Mouse (Mus musculus) cerebellum, adult 2 months (tissue): ENCODE results near the gene Pnpt1. TPM values are rescaled to one million over a fixed set of nuclear protein-coding genes. Genes with fewer than 3 reads are reported as not detected.

Experiments used
- DNase-seq, 2 experiments: peaks; one replicate each; pipeline ENCODE4 v3.0.0; 2021
- H3K27ac ChIP-seq: fragments of 200-500 bp; 2 replicates; pipeline ENCODE4 v1.5.1; 2012; ENCODE audit warnings: low read length, control low read depth, inconsistent platforms; ENCODE audit not compliant: insufficient read depth
- H3K27me3 ChIP-seq: fragments of 200-500 bp; 2 replicates; pipeline ENCODE4 v1.6.1; 2012; ENCODE audit warnings: inconsistent platforms, mild to moderate bottlenecking, low read length, moderate library complexity; ENCODE audit not compliant: control insufficient read depth, insufficient read depth
- H3K4me1 ChIP-seq: fragments of 200-500 bp; 2 replicates; pipeline ENCODE4 v1.6.1; 2011; ENCODE audit warnings: low read length; ENCODE audit not compliant: control insufficient read depth, insufficient read depth
- H3K4me3 ChIP-seq: fragments of 200-500 bp; replicated peaks from 2 replicates; pipeline ENCODE3; 2011; ENCODE audit warnings: mild to moderate bottlenecking, low read depth, low read length, control low read depth; ENCODE audit not compliant: insufficient read depth
- CTCF ChIP-seq: fragments of 200-500 bp; IDR thresholded peaks from 2 replicates; pipeline ENCODE4 v1.5.1; 2011; ENCODE audit warnings: low read depth, mild to moderate bottlenecking, control low read depth, low read length, moderate library complexity, borderline replicate concordance; ENCODE audit not compliant: insufficient read depth
- POLR2A ChIP-seq: fragments of 200-500 bp; IDR thresholded peaks from 2 replicates; pipeline ENCODE4 v1.6.1; 2011; ENCODE audit warnings: low read length, control low read depth, borderline replicate concordance; ENCODE audit not compliant: insufficient read depth
- WGBS: fragments of 180-500 bp; shearing (Covaris S2); methylation state at CpG from one replicate; pipeline ENCODE4 v1.1.7; 2018; 5-methylcytosine and 5-hydroxymethylcytosine counted together
- polyA plus RNA-seq: library from polyadenylated mRNA; depleted of rRNA; stranded (reverse); fragments of >200 nt; gene quantifications from 2 replicates; pipeline ENCODE4 v1.2.3, GENCODE M21; 2012; rRNA removed

The Pnpt1 gene
- polyA plus RNA-seq, 1 experiment, result 18.9 TPM

DNA sequence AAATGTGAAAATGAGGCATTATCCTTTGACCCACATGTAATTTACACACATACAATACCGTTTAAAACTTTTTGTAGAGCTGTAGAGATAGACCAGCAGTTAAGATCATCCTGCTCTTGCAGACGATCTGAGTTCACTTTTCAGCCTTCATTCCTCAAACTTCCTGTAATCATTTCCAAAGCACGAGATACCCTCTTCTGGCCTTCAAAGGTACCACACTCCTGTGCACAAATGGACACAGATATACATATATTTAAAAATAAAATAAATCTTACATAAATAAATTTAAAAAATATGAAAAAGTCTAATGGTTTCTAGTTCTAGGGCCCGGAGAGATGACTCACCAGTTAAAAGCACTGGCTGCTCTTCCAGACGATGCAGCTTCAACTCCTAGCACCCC, 73.1 kb downstream of the Pnpt1 start:
- DNase-seq, result no peak
- no peak for TF ChIP-seq CTCF
- TF ChIP-seq POLR2A, result no peak
- H3K4me1 ChIP-seq, result no peaks in the 10 kb centered on the region
- no peaks in the 10 kb centered on the region for H3K27me3 ChIP-seq
- no peak overlapping the region for H3K27ac ChIP-seq
- no peak overlapping the region for H3K4me3 ChIP-seq
- 79% methylated on average over 5 of the region's 5 CpGs for WGBS

DNA sequence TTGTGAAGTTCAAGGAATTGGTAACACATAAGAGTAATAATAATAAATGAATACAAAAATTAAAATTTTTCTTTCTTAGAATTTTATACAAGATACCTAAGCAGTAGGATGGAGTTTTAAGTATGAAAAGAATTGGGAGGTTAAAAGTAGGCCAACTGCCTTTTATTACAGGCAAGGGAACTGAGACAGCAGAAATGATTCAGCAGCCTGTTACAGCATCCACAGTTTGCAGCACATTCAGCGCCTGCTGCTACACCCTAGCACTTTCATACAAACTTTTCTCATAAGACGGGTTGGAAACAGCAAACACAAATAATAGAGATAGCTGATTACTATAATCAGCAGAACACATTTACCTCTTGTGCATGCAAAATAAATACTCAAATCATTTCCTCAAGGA, 79.2 kb downstream of the Pnpt1 start:
- TF ChIP-seq CTCF, result no peak
- TF ChIP-seq POLR2A, result no peak
- no peak for DNase-seq
- no peak overlapping the region for H3K4me3 ChIP-seq
- 93% methylated on average over 2 of the region's 2 CpGs for WGBS
- no peaks in the 10 kb centered on the region for H3K4me1 ChIP-seq
- H3K27ac ChIP-seq, result no peak overlapping the region
- H3K27me3 ChIP-seq, result no peaks in the 10 kb centered on the region

Other genes with a start within 250 kb of the Pnpt1 start
- gene Ppp4r3b, start 42.1 kb downstream of the Pnpt1 start, polyA plus RNA-seq, result 21.5 and 22.8 TPM in 2 replicates
- gene Cfap36, start 116.7 kb downstream of the Pnpt1 start, polyA plus RNA-seq, result 72.1 and 83.7 TPM in 2 replicates
- gene Ccdc88a, start 242.9 kb downstream of the Pnpt1 start, polyA plus RNA-seq, result 13.1 and 14.4 TPM in 2 replicates